Mouse (Mus musculus) ES-E14 (cell line): ENCODE data around the gene Eif3l.

Source experiments
- CHD2 ChIP-seq: IDR thresholded peaks from 2 replicates; pipeline ENCODE4 v1.6.1; 2014; ENCODE audit warnings: mild to moderate bottlenecking, low read depth, low read length, inconsistent platforms
- MAFK ChIP-seq: IDR thresholded peaks from 2 replicates; pipeline ENCODE4 v1.6.1; 2014; ENCODE audit warnings: mild to moderate bottlenecking, low read depth, low read length, inconsistent platforms; ENCODE audit not compliant: insufficient read depth
- ZC3H11A ChIP-seq: IDR thresholded peaks from 2 replicates; pipeline ENCODE4 v1.6.1; 2012; ENCODE audit warnings: low read depth, mild to moderate bottlenecking, inconsistent platforms, low read length, borderline replicate concordance
- ZNF384 ChIP-seq: IDR thresholded peaks from 2 replicates; pipeline ENCODE4 v1.6.1; 2012; ENCODE audit warnings: low read depth, low read length, inconsistent platforms

GRCm38 (mm10) chr15:79135783-79136575 is 61.0 kb downstream of the Eif3l start:
- TF ChIP-seq ZNF384 = no peak
- no peak for TF ChIP-seq ZC3H11A
- TF ChIP-seq CHD2 = no peak
- TF ChIP-seq MAFK = no peak
